Mouse (Mus musculus) CH12.LX (cell line): ENCODE data around the gene Hacd1. TPM values are rescaled to one million over a fixed set of nuclear protein-coding genes. Genes with fewer than 3 reads are reported as not detected.
A peak's percentile ranks its signal among the peaks of the same experiment; 100 is the strongest.

ENCODE experiments used
- DNase-seq: peaks from one replicate; pipeline ENCODE4 v3.0.0-alpha.2; 2013; ENCODE audit errors: extremely low read depth
- H3K27ac ChIP-seq: 2 replicates; pipeline ENCODE4 v1.5.1; 2012; ENCODE audit warnings: low read depth, mild to moderate bottlenecking, control low read depth, moderate library complexity; ENCODE audit not compliant: insufficient read depth
- H3K27me3 ChIP-seq: replicated peaks from 2 replicates; pipeline ENCODE3; 2012; ENCODE audit warnings: inconsistent platforms
- H3K36me3 ChIP-seq, 2 experiments: replicated peaks in 1 of 2; 2 replicates each; pipeline versions ENCODE3 to v1.6.1; 2012; ENCODE audit warnings: inconsistent platforms in 1 of 2, low read length in 1 of 2, mild to moderate bottlenecking in 1 of 2, mixed read lengths in 1 of 2, moderate library complexity in 1 of 2; ENCODE audit not compliant: control insufficient read depth in 1 of 2, insufficient read depth in 1 of 2
- H3K4me1 ChIP-seq, 2 experiments: 2 replicates each; pipeline ENCODE4 v1.6.1; 2012; ENCODE audit warnings: inconsistent platforms in 1 of 2, moderate library complexity in 1 of 2; ENCODE audit not compliant: insufficient read depth in 2 of 2, control insufficient read depth in 1 of 2
- H3K4me2 ChIP-seq: 2 replicates; pipeline ENCODE4 v1.6.1; 2012; ENCODE audit warnings: low read depth, mild to moderate bottlenecking, control low read depth; ENCODE audit not compliant: poor library complexity, insufficient read depth, severe bottlenecking
- H3K4me3 ChIP-seq, 3 experiments: fragments of 150-350 bp in 1 of 3; sonication (generic) in 1 of 3; replicated peaks in 1 of 3; 2 replicates each; pipeline versions ENCODE3 to v1.5.1; 2011 to 2012; ENCODE audit warnings: low read depth in 2 of 3, low read length in 2 of 3, mild to moderate bottlenecking in 2 of 3, moderate library complexity in 2 of 3, control low read depth in 1 of 3, improper control_type of control experiment in 1 of 3, inconsistent platforms in 1 of 3, mixed read lengths in 1 of 3; ENCODE audit not compliant: poor library complexity in 1 of 3
- H3K79me2 ChIP-seq: replicated peaks from 2 replicates; pipeline ENCODE4 v1.6.1; 2012; ENCODE audit warnings: mild to moderate bottlenecking, moderate library complexity; ENCODE audit not compliant: control insufficient read depth, poor library complexity, insufficient read depth, severe bottlenecking; ENCODE audit errors: extremely low read depth
- H3K9ac ChIP-seq: 2 replicates; pipeline ENCODE4 v1.6.1; 2012; ENCODE audit warnings: low read depth, mild to moderate bottlenecking, control low read depth, moderate library complexity; ENCODE audit not compliant: insufficient read depth
- H3K9me3 ChIP-seq: replicated peaks from 2 replicates; pipeline ENCODE3; 2012; ENCODE audit warnings: low read length, inconsistent platforms, mixed read lengths
- BHLHE40 ChIP-seq: IDR thresholded peaks from 2 replicates; pipeline ENCODE4 v1.6.1; 2011; ENCODE audit warnings: mild to moderate bottlenecking, low read depth, low read length, improper control_type of control experiment
- CHD1 ChIP-seq: IDR thresholded peaks from 2 replicates; pipeline ENCODE4 v1.6.1; 2012; ENCODE audit warnings: low read depth, low read length, improper control_type of control experiment, inconsistent platforms
- CTCF ChIP-seq, 2 experiments: IDR thresholded peaks in 1 of 2; conservative IDR thresholded peaks in 1 of 2; 2 replicates each; pipeline ENCODE4 v1.5.1; 2011 to 2012; ENCODE audit warnings: low read depth in 2 of 2, low read length in 2 of 2, improper control_type of control experiment in 1 of 2, inconsistent platforms in 1 of 2, mild to moderate bottlenecking in 1 of 2, moderate library complexity in 1 of 2
- E2F4 ChIP-seq: IDR thresholded peaks from 2 replicates; pipeline ENCODE4 v1.6.1; 2011; ENCODE audit warnings: low read depth, low read length, improper control_type of control experiment; ENCODE audit not compliant: insufficient replicate concordance
- ELF1 ChIP-seq: IDR thresholded peaks from 2 replicates; pipeline ENCODE4 v1.6.1; 2014; ENCODE audit warnings: low read depth, mild to moderate bottlenecking, inconsistent platforms, low read length, improper control_type of control experiment
- ETS1 ChIP-seq: conservative IDR thresholded peaks from 2 replicates; pipeline ENCODE4 v1.6.1; 2012; ENCODE audit warnings: low read depth, mild to moderate bottlenecking, inconsistent platforms, low read length, improper control_type of control experiment, moderate library complexity
- GABPA ChIP-seq: IDR thresholded peaks from 2 replicates; pipeline ENCODE4 v1.6.1; 2012; ENCODE audit warnings: low read depth, low read length, improper control_type of control experiment, inconsistent platforms; ENCODE audit not compliant: insufficient replicate concordance
- KAT2A ChIP-seq: IDR thresholded peaks from 2 replicates; pipeline ENCODE4 v1.6.1; 2012; ENCODE audit warnings: low read length, improper control_type of control experiment, inconsistent platforms; ENCODE audit not compliant: insufficient replicate concordance
- MAFK ChIP-seq: IDR thresholded peaks from 2 replicates; pipeline ENCODE4 v1.6.1; 2011; ENCODE audit warnings: low read length, improper control_type of control experiment; ENCODE audit not compliant: insufficient replicate concordance
- MXI1 ChIP-seq: IDR thresholded peaks from 2 replicates; pipeline ENCODE4 v1.6.1; 2011; ENCODE audit warnings: mild to moderate bottlenecking, low read depth, low read length, improper control_type of control experiment
- NELFE ChIP-seq: IDR thresholded peaks from 2 replicates; pipeline ENCODE4 v1.6.1; 2011; ENCODE audit warnings: low read depth, low read length, improper control_type of control experiment
- PAX5 ChIP-seq: IDR thresholded peaks from 2 replicates; pipeline ENCODE4 v1.6.1; 2012; ENCODE audit warnings: low read length, inconsistent platforms, mixed read lengths
- POLR2A ChIP-seq: IDR thresholded peaks from 2 replicates; pipeline ENCODE4 v1.6.1; 2011; ENCODE audit warnings: low read depth, mild to moderate bottlenecking, improper control_type of control experiment, low read length
- POLR2AphosphoS2 ChIP-seq: IDR thresholded peaks from 2 replicates; pipeline ENCODE4 v1.6.1; 2011; ENCODE audit warnings: low read depth, low read length, improper control_type of control experiment
- RAD21 ChIP-seq: IDR thresholded peaks from 2 replicates; pipeline ENCODE4 v1.6.1; 2011; ENCODE audit warnings: low read depth, mild to moderate bottlenecking, low read length, improper control_type of control experiment, moderate library complexity
- RCOR1 ChIP-seq: conservative IDR thresholded peaks from 2 replicates; pipeline ENCODE4 v1.6.1; 2012; ENCODE audit warnings: low read depth, mild to moderate bottlenecking, inconsistent platforms, low read length, improper control_type of control experiment
- SMC3 ChIP-seq: IDR thresholded peaks from 2 replicates; pipeline ENCODE4 v1.6.1; 2011; ENCODE audit warnings: low read depth, low read length, improper control_type of control experiment
- TBP ChIP-seq: conservative IDR thresholded peaks from 2 replicates; pipeline ENCODE4 v1.6.1; 2011; ENCODE audit warnings: low read depth, low read length, improper control_type of control experiment
- TCF12 ChIP-seq: IDR thresholded peaks from 2 replicates; pipeline ENCODE4 v1.6.1; 2014; ENCODE audit warnings: low read depth, mild to moderate bottlenecking, inconsistent platforms, low read length, improper control_type of control experiment
- USF2 ChIP-seq: conservative IDR thresholded peaks from 2 replicates; pipeline ENCODE4 v1.6.1; 2011; ENCODE audit warnings: low read depth, low read length, improper control_type of control experiment
- ZC3H11A ChIP-seq: IDR thresholded peaks from 2 replicates; pipeline ENCODE4 v1.6.1; 2012; ENCODE audit warnings: low read depth, mild to moderate bottlenecking, inconsistent platforms, low read length, improper control_type of control experiment
- ZNF384 ChIP-seq: IDR thresholded peaks from 2 replicates; pipeline ENCODE4 v1.6.1; 2012; ENCODE audit warnings: low read depth, low read length, improper control_type of control experiment, inconsistent platforms
- dilution Hi-C: fragments of 300-500 bp; cut with MboI; formaldehyde crosslinking; loops from 2 replicates; pipeline ENCODE4 v1.14.3; 2020; ENCODE audit warnings: low sequenced_read_pairs; ENCODE audit not compliant: extremely low pct_unique_long_range_greater_than_20kb, extremely low pct_ligation_motif_present
- in situ Hi-C: fragments of 300-500 bp; cut with MboI; formaldehyde crosslinking; loops from 3 replicates; pipeline ENCODE4 v1.14.3; 2019; ENCODE audit warnings: low sequenced_read_pairs, low pct_ligation_motif_present, low pct_unique_long_range_greater_than_20kb, mixed read lengths
- polyA plus RNA-seq: library from polyadenylated mRNA; unstranded; fragments of >175 nt; gene quantifications from 2 replicates; pipeline ENCODE4 v1.2.1, GENCODE M21; 2012; ENCODE audit warnings: low read depth; ENCODE audit not compliant: insufficient read length
- total RNA-seq, 2 experiments: library from RNA; depleted of rRNA; stranded (reverse); fragments of 300-350 nt in 1 of 2; fragments of >200 nt in 1 of 2; gene quantifications; 2 replicates each; pipeline ENCODE4 v1.2.3; 2012 to 2014

The Hacd1 gene
- total and polyA plus RNA-seq, 3 experiments, result 18.3 to 55.4 (median 28.5) TPM

DNA sequence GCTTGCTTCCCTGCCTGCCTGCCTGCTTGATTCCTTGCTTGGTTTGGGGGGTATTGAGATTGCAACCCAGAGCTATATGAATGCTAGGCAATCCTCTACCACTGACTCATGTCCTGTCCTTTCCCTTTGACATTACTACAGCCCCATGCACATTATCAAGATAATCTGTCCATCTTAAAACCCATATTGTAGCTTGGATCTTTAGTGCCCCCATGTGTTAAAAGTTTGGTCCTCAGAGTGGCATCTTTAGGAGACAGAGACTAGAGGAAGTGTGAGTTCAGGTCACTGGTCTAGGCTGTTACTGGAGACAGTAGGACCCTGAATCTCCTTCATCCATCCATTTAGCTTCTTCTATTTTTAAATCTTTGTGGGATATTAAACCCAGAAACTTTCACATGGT lies 123.7 kb downstream of the Hacd1 start:
- H3K27me3 ChIP-seq, result no peaks in the 10 kb centered on the region
- no peak overlapping the region for H3K4me3 ChIP-seq
- peak; percentile 52 for TF ChIP-seq RAD21
- peak in 1 of 2 experiments; percentile 55; a peak in 2 of 4 replicates for TF ChIP-seq CTCF (conservative IDR thresholded peaks at IDR 0.05 in 1 of 2, IDR thresholded peaks at IDR 0.05 in 1 of 2; ENCODE audit: low read depth in 2 of 2, low read length in 2 of 2)
- TF ChIP-seq SMC3, result peak; percentile 19; the same call in 1 of the 2 replicates
- TF ChIP-seq GABPA, result no peak
- no peak overlapping the region for H3K27ac ChIP-seq
- no peak overlapping the region for H3K4me2 ChIP-seq
- dilution Hi-C loops, result no loop called here
- no peaks in the 10 kb centered on the region for H3K79me2 ChIP-seq
- DNase-seq, result peak; percentile 6
- H3K36me3 ChIP-seq, result no peaks in the 10 kb centered on the region
- in situ Hi-C loops, result loop anchor here (10.0 kb wide), 1 partner anchor 637 kb away; no protein-coding TSS in a partner anchor
- H3K9me3 ChIP-seq, result no peaks in the 10 kb centered on the region
- H3K9ac ChIP-seq, result no peak overlapping the region
- H3K4me1 ChIP-seq, result no peaks in the 10 kb centered on the region

DNA sequence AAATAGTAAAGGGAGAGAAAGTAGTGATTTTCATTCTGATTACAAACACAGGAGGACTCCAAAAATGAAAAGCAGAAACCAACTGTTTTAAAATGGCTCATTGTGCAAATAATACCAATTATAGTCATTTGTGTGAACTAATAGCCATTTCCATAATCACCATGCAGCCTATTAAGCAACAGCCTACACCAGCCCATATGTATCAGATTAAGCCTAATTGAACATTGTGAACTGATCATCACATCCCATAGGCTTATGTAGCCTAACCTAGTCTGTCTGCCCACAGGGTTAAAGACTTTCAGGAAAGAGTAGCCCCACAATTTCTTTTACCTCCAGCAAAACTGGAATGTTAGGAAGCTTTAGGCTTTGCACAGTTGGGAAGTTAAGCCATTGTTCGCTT lies 125.2 kb downstream of the Hacd1 start:
- Histone ChIP-seq H3K79me2 (no peaks in the 10 kb centered on the region), H3K36me3 (no peaks in the 10 kb centered on the region), H3K9me3 (no peaks in the 10 kb centered on the region), H3K27ac (no peak overlapping the region), H3K9ac (no peak overlapping the region), H3K4me3 (no peak overlapping the region), H3K4me1 (0 out of 4 replicates have a peak, but pooled peaks cover 0 to 2% of the 10 kb centered on the region in 2 experiments), H3K4me2 (no peak overlapping the region), H3K27me3 (no peaks in the 10 kb centered on the region)
- in situ Hi-C loops, result loop anchor here (10.0 kb wide), 1 partner anchor 636 kb away; no protein-coding TSS in a partner anchor
- no peak for DNase-seq
- dilution Hi-C loops, result no loop called here
- TF ChIP-seq CHD1 (no peak), MAFK (no peak), RCOR1 (no peak), ZC3H11A (no peak), ETS1 (no peak), CTCF (conservative IDR thresholded peaks at IDR 0.05 in 1 of 2, IDR thresholded peaks at IDR 0.05 in 1 of 2; ENCODE audit: low read depth in 2 of 2, low read length in 2 of 2) (no peak), TBP (no peak), NELFE (no peak), PAX5 (no peak), POLR2A (no peak), KAT2A (no peak), POLR2AphosphoS2 (no peak), BHLHE40 (no peak), USF2 (no peak), ZNF384 (no peak), MXI1 (no peak), E2F4 (no peak), TCF12 (no peak), ELF1 (no peak)
